Mouse (Mus musculus) ES-E14 (cell line): ENCODE data around the gene Rgs6.

Source experiments
- CHD2 ChIP-seq: IDR thresholded peaks from 2 replicates; pipeline ENCODE4 v1.6.1; 2014; ENCODE audit warnings: mild to moderate bottlenecking, low read depth, low read length, inconsistent platforms
- HCFC1 ChIP-seq: IDR thresholded peaks from 2 replicates; pipeline ENCODE4 v1.6.1; 2012; ENCODE audit warnings: low read length, inconsistent platforms, borderline replicate concordance; ENCODE audit not compliant: insufficient read depth
- MAFK ChIP-seq: IDR thresholded peaks from 2 replicates; pipeline ENCODE4 v1.6.1; 2014; ENCODE audit warnings: mild to moderate bottlenecking, low read depth, low read length, inconsistent platforms; ENCODE audit not compliant: insufficient read depth
- ZC3H11A ChIP-seq: IDR thresholded peaks from 2 replicates; pipeline ENCODE4 v1.6.1; 2012; ENCODE audit warnings: low read depth, mild to moderate bottlenecking, inconsistent platforms, low read length, borderline replicate concordance

DNA sequence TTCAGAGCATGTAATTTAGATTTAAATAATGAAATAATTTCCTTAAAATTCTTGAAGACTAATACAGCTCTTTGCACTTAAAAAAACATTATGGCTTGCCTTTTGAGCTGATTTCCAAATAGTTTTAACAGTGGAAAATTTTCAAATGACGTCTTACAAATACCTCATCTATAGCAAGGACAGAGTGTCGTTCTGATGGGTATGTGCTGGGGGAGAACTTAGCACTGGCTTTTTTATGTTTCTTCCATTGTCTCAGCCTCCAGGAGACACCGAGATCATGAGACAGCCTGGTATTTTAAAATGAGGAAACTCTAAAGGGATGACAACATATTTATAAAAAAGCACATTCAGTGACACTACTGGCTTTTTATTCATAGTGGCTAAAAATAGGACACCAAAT lies 204.0 kb downstream of the Rgs6 start:
- TF ChIP-seq ZC3H11A (no peak), MAFK (no peak), CHD2 (no peak), HCFC1 (no peak)
